Mouse (Mus musculus): ENCODE measurements around the gene Hist1h3d.
A peak's percentile ranks its signal among the peaks of the same experiment; 100 is the strongest.
"Not testable (repeated sequence)": the region's sequence is repeated elsewhere in the genome, so short reads cannot be mapped to it uniquely, and the experiment has no call there.

Gene Hist1h3d

GRCm38 (mm10) chr13:23564482-23564881, 11.1 kb upstream of the Hist1h3d start:
- no peak for DNase-seq (ENCODE audit: low spot score in 2 of 2)

GRCm38 (mm10) chr13:23570261-23571021, 5.1 kb upstream of the Hist1h3d start:
- not testable (repeated sequence) for DNase-seq (ENCODE audit: low spot score in 2 of 2)

- DNase-seq (ENCODE audit: low spot score in 2 of 2): peak; percentile 79 to 91
These were observed 4.5 kb upstream of the Hist1h3d start, which contains the start of the genes Hist1h2ae and Hist1h2bg for GRCm38 (mm10) chr13:23571022-23571503. Gene Hist1h2ae, minus strand, starts transcription at chr13:23571220. Gene Hist1h2bg, plus strand, starts transcription at chr13:23571396.

GRCm38 (mm10) chr13:23571504-23572217, 3.9 kb upstream of the Hist1h3d start:
- peak in 1 of 2 experiments; percentile 60 for DNase-seq (ENCODE audit: low spot score in 2 of 2)

- no peak for DNase-seq (ENCODE audit: low spot score in 2 of 2)
These were observed 3.1 kb upstream of the Hist1h3d start for GRCm38 (mm10) chr13:23572218-23573033.

GRCm38 (mm10) chr13:23573034-23573897, 2.3 kb upstream of the Hist1h3d start:
- DNase-seq (ENCODE audit: low spot score in 2 of 2): peak; percentile 61 to 65

- DNase-seq (ENCODE audit: low spot score in 2 of 2): peak; percentile 91
These were observed 1.6 kb upstream of the Hist1h3d start, which contains the start of the genes Hist1h2bf and Hist1h2ad for GRCm38 (mm10) chr13:23573898-23574524. Gene Hist1h2bf, minus strand, starts transcription at chr13:23574196. Gene Hist1h2ad, plus strand, starts transcription at chr13:23574381.

- DNase-seq (ENCODE audit: low spot score in 2 of 2): not testable (repeated sequence)
These were observed 905 bp upstream of the Hist1h3d start for GRCm38 (mm10) chr13:23574546-23575170.

GRCm38 (mm10) chr13:23575864-23576313, 326 bp downstream of the Hist1h3d start:
- peak; percentile 53 to 67 for DNase-seq (ENCODE audit: low spot score in 2 of 2)

GRCm38 (mm10) chr13:23576351-23576881, 853 bp downstream of the Hist1h3d start:
- DNase-seq (ENCODE audit: low spot score in 2 of 2): peak; percentile 38 to 50

- peak in 1 of 2 experiments; percentile 47 for DNase-seq (ENCODE audit: low spot score in 2 of 2)
These were observed 1.5 kb downstream of the Hist1h3d start for GRCm38 (mm10) chr13:23576906-23577639.

GRCm38 (mm10) chr13:23577835-23578234, 2.3 kb downstream of the Hist1h3d start:
- no peak for DNase-seq (ENCODE audit: low spot score in 2 of 2)

GRCm38 (mm10) chr13:23581408-23582218, 6.0 kb downstream of the Hist1h3d start, which contains the start of gene Hist1h4d:
Gene Hist1h4d, plus strand, starts transcription at chr13:23581598.
- DNase-seq (ENCODE audit: low spot score in 2 of 2): peak; percentile 93 to 97

- DNase-seq (ENCODE audit: low spot score in 2 of 2): peak; percentile 28 to 40
These were observed 6.9 kb downstream of the Hist1h3d start for GRCm38 (mm10) chr13:23582219-23583056.

GRCm38 (mm10) chr13:23583387-23584068, 8.0 kb downstream of the Hist1h3d start:
- peak; percentile 38 to 44 for DNase-seq (ENCODE audit: low spot score in 2 of 2)

GRCm38 (mm10) chr13:23584331-23584730, 8.8 kb downstream of the Hist1h3d start:
- peak in 1 of 2 experiments; percentile 37 for DNase-seq (ENCODE audit: low spot score in 2 of 2)
